Mouse (Mus musculus): ENCODE data around the gene Aldh3b1. TPM values are rescaled to one million over a fixed set of nuclear protein-coding genes. Genes with fewer than 3 reads are reported as not detected.

The Aldh3b1 gene
- polyA plus RNA-seq, 1 experiment from 2014 or later = 2.3 TPM

- Histone ChIP-seq H3K27me3 (replicated peaks) (no peaks in the 10 kb centered on the region), H3K4me3 (replicated peaks) (no peak overlapping the region), H3K36me3 (peaks cover 33% of the 10 kb centered on the region), H3K9me3 (no peaks in the 10 kb centered on the region), H3K4me2 (replicated peaks) (no peak overlapping the region), H3K9ac (no peak overlapping the region), H3K27ac (no peak overlapping the region), H3K4me1 (replicated peaks) (no peaks in the 10 kb centered on the region)
- WGBS = 94% methylated on average over 5 of the region's 5 CpGs
- ATAC-seq = no peak
These were observed 40.5 kb downstream of the Aldh3b1 start for GRCm38 (mm10) chr19:3889096-3889495.

- Histone ChIP-seq H3K4me3 (replicated peaks) (no peak overlapping the region), H3K4me1 (replicated peaks) (peaks cover 3% of the 10 kb centered on the region; the same call in 1 of the 2 replicates), H3K27ac (no peak overlapping the region), H3K9ac (no peak overlapping the region), H3K4me2 (replicated peaks) (no peak overlapping the region), H3K9me3 (no peaks in the 10 kb centered on the region), H3K27me3 (replicated peaks) (no peaks in the 10 kb centered on the region), H3K36me3 (peaks cover 14% of the 10 kb centered on the region)
- ATAC-seq = no peak
- 43% methylated on average over 6 of the region's 6 CpGs for WGBS
These were observed 45.1 kb downstream of the Aldh3b1 start for GRCm38 (mm10) chr19:3884325-3884990.

- no peak overlapping the region for H3K27ac ChIP-seq
These were observed 47.4 kb downstream of the Aldh3b1 start for GRCm38 (mm10) chr19:3882214-3882613.

GRCm38 (mm10) chr19:3880054-3880848 is 49.4 kb downstream of the Aldh3b1 start:
- Histone ChIP-seq H3K9ac (no peak overlapping the region), H3K9me3 (no peaks in the 10 kb centered on the region), H3K4me1 (replicated peaks) (peaks cover 6% of the 10 kb centered on the region; the same call in 1 of the 2 replicates), H3K4me2 (replicated peaks) (no peak overlapping the region), H3K36me3 (no peaks in the 10 kb centered on the region; the same call in 1 of the 2 replicates), H3K4me3 (replicated peaks) (no peak overlapping the region), H3K27me3 (replicated peaks) (no peaks in the 10 kb centered on the region), H3K27ac (no peak overlapping the region)
- 88% methylated on average over 6 of the region's 6 CpGs for WGBS
- no peak for ATAC-seq

More at GRCm38 (mm10) chr19:3882214-3882613, 47.4 kb downstream of the Aldh3b1 start:
- Histone ChIP-seq H3K36me3 (peaks cover 6% of the 10 kb centered on the region), H3K9ac (no peak overlapping the region), H3K4me1 (replicated peaks) (peaks cover 3% of the 10 kb centered on the region; the same call in 1 of the 2 replicates), H3K4me3 (replicated peaks) (no peak overlapping the region), H3K9me3 (no peaks in the 10 kb centered on the region), H3K27me3 (replicated peaks) (no peaks in the 10 kb centered on the region), H3K4me2 (replicated peaks) (no peak overlapping the region)
- WGBS = 79% methylated on average over 4 of the region's 4 CpGs
- ATAC-seq = no peak

- peak; percentile 73; the same call in 1 of the 2 replicates for ATAC-seq
- Histone ChIP-seq H3K4me1 (replicated peaks) (peaks cover 11% of the 10 kb centered on the region; the same call in 1 of the 2 replicates), H3K36me3 (no peaks in the 10 kb centered on the region), H3K27ac (no peak overlapping the region), H3K9me3 (no peaks in the 10 kb centered on the region), H3K4me3 (replicated peaks) (no peak overlapping the region), H3K4me2 (replicated peaks) (no peak overlapping the region), H3K9ac (no peak overlapping the region), H3K27me3 (replicated peaks) (no peaks in the 10 kb centered on the region)
- WGBS = 70% methylated on average over 7 of the region's 7 CpGs
These were observed 54.6 kb downstream of the Aldh3b1 start for GRCm38 (mm10) chr19:3875045-3875444.

GRCm38 (mm10) chr19:3872373-3872772 is 57.2 kb downstream of the Aldh3b1 start:
- Histone ChIP-seq H3K9me3 (no peaks in the 10 kb centered on the region), H3K4me3 (replicated peaks) (no peak overlapping the region), H3K9ac (no peak overlapping the region), H3K27ac (no peak overlapping the region), H3K36me3 (no peaks in the 10 kb centered on the region), H3K4me1 (replicated peaks) (peaks cover 14% of the 10 kb centered on the region; the same call in 1 of the 2 replicates), H3K27me3 (replicated peaks) (no peaks in the 10 kb centered on the region), H3K4me2 (replicated peaks) (no peak overlapping the region)
- no peak for ATAC-seq
- 50% methylated on average over 4 of the region's 4 CpGs for WGBS

GRCm38 (mm10) chr19:3871468-3871867 is 58.1 kb downstream of the Aldh3b1 start:
- no peak overlapping the region for H3K9ac ChIP-seq
- H3K4me3 ChIP-seq (replicated peaks) = no peak overlapping the region
- no peak overlapping the region for H3K27ac ChIP-seq
- ATAC-seq = no peak
- H3K4me2 ChIP-seq (replicated peaks) = no peak overlapping the region
- no peaks in the 10 kb centered on the region for H3K36me3 ChIP-seq
- no peaks in the 10 kb centered on the region for H3K9me3 ChIP-seq
- H3K4me1 ChIP-seq (replicated peaks) = peaks cover 14% of the 10 kb centered on the region; the same call in 1 of the 2 replicates
- H3K27me3 ChIP-seq (replicated peaks) = no peaks in the 10 kb centered on the region

- 70% methylated on average over 1 of the region's 1 CpGs for WGBS
- H3K4me2 ChIP-seq (replicated peaks) = no peak overlapping the region
- no peaks in the 10 kb centered on the region for H3K27me3 ChIP-seq (replicated peaks)
- H3K9ac ChIP-seq = no peak overlapping the region
- no peak overlapping the region for H3K27ac ChIP-seq
- H3K36me3 ChIP-seq = peaks cover 4% of the 10 kb centered on the region
- H3K4me1 ChIP-seq (replicated peaks) = peaks cover 4% of the 10 kb centered on the region; the same call in 1 of the 2 replicates
- ATAC-seq = no peak
- H3K4me3 ChIP-seq (replicated peaks) = no peak overlapping the region
- H3K9me3 ChIP-seq = no peaks in the 10 kb centered on the region
These were observed 61.3 kb downstream of the Aldh3b1 start for GRCm38 (mm10) chr19:3868290-3868689.

- Histone ChIP-seq H3K36me3 (peaks cover 4% of the 10 kb centered on the region), H3K9ac (no peak overlapping the region), H3K27ac (no peak overlapping the region), H3K4me1 (replicated peaks) (peaks cover 3% of the 10 kb centered on the region; the same call in 1 of the 2 replicates), H3K4me3 (replicated peaks) (no peak overlapping the region), H3K9me3 (no peaks in the 10 kb centered on the region), H3K27me3 (replicated peaks) (no peaks in the 10 kb centered on the region), H3K4me2 (replicated peaks) (no peak overlapping the region)
- no peak for ATAC-seq
- 88% methylated on average over 2 of the region's 2 CpGs for WGBS
These were observed 64.6 kb downstream of the Aldh3b1 start for GRCm38 (mm10) chr19:3864960-3865359.

Other genes starting within 250 kb of the Aldh3b1 start
- 5.2 and 5.4 TPM in 2 replicates for gene Lrp5, start 243.2 kb downstream of the Aldh3b1 start, polyA plus RNA-seq (2015; fragmentation: Nextera tagmentation; extraction: Ambion mirVana)
- 39.9 and 41.9 TPM in 2 replicates for gene 1810055G02Rik, start 221.5 kb downstream of the Aldh3b1 start, polyA plus RNA-seq (2015; fragmentation: Nextera tagmentation; extraction: Ambion mirVana)
- 21.8 and 22.0 TPM in 2 replicates for gene Kmt5b, start 162.4 kb downstream of the Aldh3b1 start, polyA plus RNA-seq (2015; fragmentation: Nextera tagmentation; extraction: Ambion mirVana)
- 63.3 and 68.5 TPM in 2 replicates for gene Chka, start 78.0 kb downstream of the Aldh3b1 start, polyA plus RNA-seq (2015; fragmentation: Nextera tagmentation; extraction: Ambion mirVana)
- gene Tcirg1, start 22.7 kb downstream of the Aldh3b1 start, polyA plus RNA-seq (2015; fragmentation: Nextera tagmentation; extraction: Ambion mirVana) = 50.9 and 56.3 TPM in 2 replicates
- 342 and 413 TPM in 2 replicates for gene Ndufs8, start 17.0 kb downstream of the Aldh3b1 start, polyA plus RNA-seq (2015; fragmentation: Nextera tagmentation; extraction: Ambion mirVana)
- gene Unc93b1, start 5.4 kb upstream of the Aldh3b1 start, polyA plus RNA-seq (2015; fragmentation: Nextera tagmentation; extraction: Ambion mirVana) = 20.2 and 21.8 TPM in 2 replicates
- gene Aldh3b3, start 28.8 kb upstream of the Aldh3b1 start, polyA plus RNA-seq (2015; fragmentation: Nextera tagmentation; extraction: Ambion mirVana) = not detected in 2 replicates
- 0.78 and 0.84 TPM in 2 replicates for gene Aldh3b2, start 42.5 kb upstream of the Aldh3b1 start, polyA plus RNA-seq (2015; fragmentation: Nextera tagmentation; extraction: Ambion mirVana)
- gene Acy3, start 56.8 kb upstream of the Aldh3b1 start, polyA plus RNA-seq (2015; fragmentation: Nextera tagmentation; extraction: Ambion mirVana) = 12.8 and 14.2 TPM in 2 replicates
- gene Tbx10, start 62.9 kb upstream of the Aldh3b1 start, polyA plus RNA-seq (2015; fragmentation: Nextera tagmentation; extraction: Ambion mirVana) = 0.35 and 0.38 TPM in 2 replicates
- 33.8 and 35.9 TPM in 2 replicates for gene Nudt8, start 70.8 kb upstream of the Aldh3b1 start, polyA plus RNA-seq (2015; fragmentation: Nextera tagmentation; extraction: Ambion mirVana)
- gene Gm49405, start 70.8 kb upstream of the Aldh3b1 start, polyA plus RNA-seq (2015; fragmentation: Nextera tagmentation; extraction: Ambion mirVana) = 2.1 and 2.6 TPM in 2 replicates
- 2.8 and 3.8 TPM in 2 replicates for gene Doc2g, start 73.5 kb upstream of the Aldh3b1 start, polyA plus RNA-seq (2015; fragmentation: Nextera tagmentation; extraction: Ambion mirVana)
- 241 and 274 TPM in 2 replicates for gene Ndufv1, start 83.0 kb upstream of the Aldh3b1 start, polyA plus RNA-seq (2015; fragmentation: Nextera tagmentation; extraction: Ambion mirVana)
- 973 and 1,014 TPM in 2 replicates for gene Gstp1, start 108.2 kb upstream of the Aldh3b1 start, polyA plus RNA-seq (2015; fragmentation: Nextera tagmentation; extraction: Ambion mirVana)
- gene Gstp2, start 116.2 kb upstream of the Aldh3b1 start, polyA plus RNA-seq (2015; fragmentation: Nextera tagmentation; extraction: Ambion mirVana) = 24.3 and 35.8 TPM in 2 replicates
- gene Gstp3, start 129.8 kb upstream of the Aldh3b1 start, polyA plus RNA-seq (2015; fragmentation: Nextera tagmentation; extraction: Ambion mirVana) = 6.9 and 9.2 TPM in 2 replicates
- 1.7 and 2.8 TPM in 2 replicates for gene Cabp2, start 151.8 kb upstream of the Aldh3b1 start, polyA plus RNA-seq (2015; fragmentation: Nextera tagmentation; extraction: Ambion mirVana)
- gene Cdk2ap2, start 167.4 kb upstream of the Aldh3b1 start, polyA plus RNA-seq (2015; fragmentation: Nextera tagmentation; extraction: Ambion mirVana) = 127 and 147 TPM in 2 replicates
- 13.8 and 20.9 TPM in 2 replicates for gene Pitpnm1, start 170.2 kb upstream of the Aldh3b1 start, polyA plus RNA-seq (2015; fragmentation: Nextera tagmentation; extraction: Ambion mirVana)
- 75.0 and 80.7 TPM in 2 replicates for gene Aip, start 196.1 kb upstream of the Aldh3b1 start, polyA plus RNA-seq (2015; fragmentation: Nextera tagmentation; extraction: Ambion mirVana)
- gene Gpr152, start 210.0 kb upstream of the Aldh3b1 start, polyA plus RNA-seq (2015; fragmentation: Nextera tagmentation; extraction: Ambion mirVana) = not detected in 2 replicates
- gene Cabp4, start 214.2 kb upstream of the Aldh3b1 start, polyA plus RNA-seq (2015; fragmentation: Nextera tagmentation; extraction: Ambion mirVana) = 0.09 and 0.19 TPM in 2 replicates
- gene Coro1b, start 218.8 kb upstream of the Aldh3b1 start, polyA plus RNA-seq (2015; fragmentation: Nextera tagmentation; extraction: Ambion mirVana) = 207 and 214 TPM in 2 replicates
- gene Ptprcap, start 223.8 kb upstream of the Aldh3b1 start, polyA plus RNA-seq (2015; fragmentation: Nextera tagmentation; extraction: Ambion mirVana) = 3.9 and 5.4 TPM in 2 replicates
- gene Rps6kb2, start 233.5 kb upstream of the Aldh3b1 start, polyA plus RNA-seq (2015; fragmentation: Nextera tagmentation; extraction: Ambion mirVana) = 40.7 and 41.9 TPM in 2 replicates
- gene Carns1, start 245.7 kb upstream of the Aldh3b1 start, polyA plus RNA-seq (2015; fragmentation: Nextera tagmentation; extraction: Ambion mirVana) = 1.7 and 2.0 TPM in 2 replicates

Data from intestine, embryonic 15.5 days (tissue).